Mouse (Mus musculus) cerebellum, adult 2 months (tissue): ENCODE data around the gene Cdkn1a. TPM values are rescaled to one million over a fixed set of nuclear protein-coding genes. Genes with fewer than 3 reads are reported as not detected.

Source experiments
- DNase-seq, 2 experiments: peaks; one replicate each; pipeline ENCODE4 v3.0.0; 2021
- H3K27ac ChIP-seq: fragments of 200-500 bp; 2 replicates; pipeline ENCODE4 v1.5.1; 2012; ENCODE audit warnings: low read length, control low read depth, inconsistent platforms; ENCODE audit not compliant: insufficient read depth
- H3K27me3 ChIP-seq: fragments of 200-500 bp; 2 replicates; pipeline ENCODE4 v1.6.1; 2012; ENCODE audit warnings: inconsistent platforms, mild to moderate bottlenecking, low read length, moderate library complexity; ENCODE audit not compliant: control insufficient read depth, insufficient read depth
- H3K4me1 ChIP-seq: fragments of 200-500 bp; 2 replicates; pipeline ENCODE4 v1.6.1; 2011; ENCODE audit warnings: low read length; ENCODE audit not compliant: control insufficient read depth, insufficient read depth
- H3K4me3 ChIP-seq: fragments of 200-500 bp; replicated peaks from 2 replicates; pipeline ENCODE3; 2011; ENCODE audit warnings: mild to moderate bottlenecking, low read depth, low read length, control low read depth; ENCODE audit not compliant: insufficient read depth
- CTCF ChIP-seq: fragments of 200-500 bp; IDR thresholded peaks from 2 replicates; pipeline ENCODE4 v1.5.1; 2011; ENCODE audit warnings: low read depth, mild to moderate bottlenecking, control low read depth, low read length, moderate library complexity, borderline replicate concordance; ENCODE audit not compliant: insufficient read depth
- POLR2A ChIP-seq: fragments of 200-500 bp; IDR thresholded peaks from 2 replicates; pipeline ENCODE4 v1.6.1; 2011; ENCODE audit warnings: low read length, control low read depth, borderline replicate concordance; ENCODE audit not compliant: insufficient read depth
- WGBS: fragments of 180-500 bp; shearing (Covaris S2); methylation state at CpG from one replicate; pipeline ENCODE4 v1.1.7; 2018; 5-methylcytosine and 5-hydroxymethylcytosine counted together
- polyA plus RNA-seq: library from polyadenylated mRNA; depleted of rRNA; stranded (reverse); fragments of >200 nt; gene quantifications from 2 replicates; pipeline ENCODE4 v1.2.3, GENCODE M21; 2012

Gene Cdkn1a
- polyA plus RNA-seq, 1 experiment: 12.6 TPM

DNA sequence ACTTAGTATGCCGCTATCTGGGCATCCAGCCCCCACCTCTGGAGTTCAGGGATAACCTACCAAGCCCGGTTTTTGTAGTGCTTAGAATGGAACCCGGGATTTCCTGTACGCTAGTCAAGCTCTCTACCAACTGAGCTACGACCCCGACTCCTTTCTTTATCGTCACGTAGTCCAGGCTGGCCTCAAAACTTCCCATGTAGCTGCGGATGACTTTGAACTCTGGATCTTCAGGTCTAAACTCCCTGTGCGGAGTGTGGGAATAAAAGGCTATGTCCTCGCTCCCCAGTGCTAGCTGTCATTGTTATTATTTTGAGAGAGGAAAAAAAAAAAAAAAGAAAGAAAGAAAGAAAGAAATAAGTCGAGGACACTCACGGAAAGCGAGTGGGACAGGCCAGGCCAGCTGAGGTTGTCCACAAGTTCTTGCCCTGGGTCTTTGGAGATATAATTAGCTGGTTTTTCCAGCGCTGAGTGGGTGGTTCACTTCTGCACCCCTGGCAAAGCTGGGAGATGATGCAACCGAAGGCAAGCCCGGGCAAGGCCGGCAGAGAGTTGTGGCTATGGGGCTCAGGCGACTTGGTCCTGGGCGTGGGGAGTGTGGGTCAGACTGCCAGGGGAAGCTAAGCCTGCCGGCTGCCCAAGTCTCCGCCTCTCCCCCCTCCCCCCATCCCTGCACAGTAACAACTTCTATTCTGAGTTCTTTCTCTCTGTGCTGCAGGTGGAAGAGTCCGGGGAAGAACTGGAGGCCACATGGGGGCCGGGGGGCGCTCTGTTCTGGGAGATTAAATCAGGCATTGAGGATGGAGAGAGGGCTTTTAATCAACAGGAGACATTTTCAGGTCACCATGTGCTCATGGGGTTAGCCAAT lies 12.0 kb upstream of the Cdkn1a start:
- Histone ChIP-seq H3K4me3 (peak overlapping the region; percentile 30), H3K27me3 (no peaks in the 10 kb centered on the region), H3K27ac (peak overlapping the region; percentile 78; the same call in 1 of the 2 replicates), H3K4me1 (no peaks in the 10 kb centered on the region)
- WGBS: 43% methylated on average over 25 of the region's 25 CpGs
- TF ChIP-seq CTCF (no peak), POLR2A (no peak)
- no peak for DNase-seq

DNA sequence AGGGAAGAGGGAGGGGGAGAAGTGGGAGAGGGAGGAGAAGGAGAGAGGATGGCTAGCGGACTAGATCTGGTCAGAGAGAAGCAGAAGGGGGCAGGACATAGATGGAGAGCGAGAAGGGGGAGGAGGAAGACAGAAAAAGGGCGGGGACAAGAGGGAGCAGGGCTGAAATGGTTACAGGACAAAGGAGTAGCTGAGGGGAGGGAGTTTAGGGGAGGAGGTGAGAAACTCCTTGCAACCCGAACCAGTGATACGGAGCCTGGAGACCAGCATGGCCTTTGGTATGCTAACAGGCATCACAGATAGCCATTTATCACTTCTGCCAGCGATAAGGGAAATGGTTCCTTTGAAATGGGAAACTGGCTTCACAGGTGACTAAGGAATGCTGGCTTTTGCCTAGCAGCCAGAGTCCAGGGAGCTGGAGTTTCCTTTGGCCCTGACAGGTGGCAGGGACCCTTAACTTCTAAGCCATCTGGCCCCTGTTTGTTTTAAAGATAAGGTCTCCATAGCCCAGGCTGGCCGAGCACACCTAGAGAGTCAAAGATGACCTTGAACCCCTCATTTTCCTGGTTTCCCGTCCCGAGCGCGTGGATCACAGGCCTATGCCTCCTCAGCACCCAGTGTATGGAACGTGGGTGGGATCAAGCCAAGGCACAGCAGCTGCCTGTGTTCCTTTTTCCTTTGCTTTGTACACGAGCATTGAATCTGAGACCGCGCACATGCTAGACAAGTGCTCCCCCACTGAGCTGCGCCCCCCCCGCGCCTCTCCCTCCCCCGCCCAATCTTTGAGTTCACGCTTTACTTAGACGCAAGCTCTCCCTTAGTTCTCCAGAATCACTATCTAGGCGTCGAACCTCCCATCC lies 9.8 kb upstream of the Cdkn1a start:
- WGBS: 61% methylated on average over 23 of the region's 23 CpGs
- Histone ChIP-seq H3K4me3 (no peak overlapping the region), H3K27ac (no peak overlapping the region), H3K27me3 (no peaks in the 10 kb centered on the region), H3K4me1 (no peaks in the 10 kb centered on the region)
- TF ChIP-seq POLR2A (no peak), CTCF (no peak)
- no peak for DNase-seq

DNA sequence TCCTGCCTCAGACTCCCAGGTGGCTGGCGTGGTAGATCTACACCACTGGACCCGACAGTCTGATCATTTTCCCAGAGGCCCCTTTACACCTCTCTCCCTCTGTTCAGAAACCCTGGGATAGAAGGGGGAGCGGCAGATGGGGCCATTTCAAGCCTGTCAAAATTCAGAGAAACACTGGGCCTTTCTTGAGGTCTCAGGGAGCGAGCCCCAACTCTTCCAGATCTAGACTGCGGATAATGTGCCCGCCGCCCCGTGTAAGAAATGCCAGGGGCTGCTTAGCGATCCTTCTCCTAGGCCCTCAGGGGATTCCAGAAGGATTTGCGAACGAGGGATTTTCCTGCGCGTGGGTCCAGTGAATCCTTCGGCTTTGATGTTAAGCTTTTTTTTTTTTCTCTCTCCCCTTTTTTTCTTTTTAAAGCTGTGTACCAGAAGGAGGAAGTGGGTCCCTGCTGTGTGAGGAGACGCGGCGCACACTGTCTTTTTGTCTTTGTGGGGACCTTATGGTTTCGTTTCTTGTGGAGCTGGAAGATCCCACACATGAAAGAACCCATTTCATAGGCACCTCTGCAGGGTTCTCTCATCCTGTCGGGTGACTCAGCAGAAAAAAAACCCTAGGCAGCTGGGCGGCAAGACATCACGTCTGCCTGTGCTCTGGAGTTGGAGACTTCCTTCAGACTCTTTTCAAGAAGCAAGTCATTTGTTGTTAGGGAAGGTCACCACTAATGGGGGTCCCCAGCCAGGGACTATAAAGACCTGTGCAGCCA lies 9.0 kb upstream of the Cdkn1a start:
- Histone ChIP-seq H3K27ac (no peak overlapping the region), H3K27me3 (no peaks in the 10 kb centered on the region), H3K4me3 (no peak overlapping the region), H3K4me1 (peaks cover under 1% of the 10 kb centered on the region)
- DNase-seq: no peak
- WGBS: 43% methylated on average over 21 of the region's 21 CpGs
- TF ChIP-seq POLR2A (no peak), CTCF (no peak)

DNA sequence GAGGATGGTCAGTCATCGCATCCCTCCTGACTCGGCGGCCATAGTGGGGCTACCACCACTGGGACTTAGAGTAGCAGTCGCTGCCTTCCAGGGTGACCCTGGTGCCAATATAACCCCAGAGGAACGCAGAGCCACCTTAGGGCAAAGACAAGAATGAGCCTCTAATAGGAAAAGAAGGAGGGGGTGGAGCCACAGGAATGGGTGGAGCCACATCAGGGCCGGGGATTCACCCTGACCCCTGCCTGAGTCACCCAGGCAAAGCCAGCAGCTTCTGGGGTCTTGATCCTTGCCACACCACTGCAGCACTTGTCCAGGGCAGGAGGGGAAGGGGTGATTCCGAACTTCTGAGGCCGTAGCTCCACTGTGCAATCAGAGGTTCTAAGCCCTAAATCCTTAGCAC lies 7.2 kb upstream of the Cdkn1a start:
- WGBS: 92% methylated on average over 8 of the region's 8 CpGs
- Histone ChIP-seq H3K27me3 (no peaks in the 10 kb centered on the region), H3K4me1 (peaks cover 4% of the 10 kb centered on the region)

DNA sequence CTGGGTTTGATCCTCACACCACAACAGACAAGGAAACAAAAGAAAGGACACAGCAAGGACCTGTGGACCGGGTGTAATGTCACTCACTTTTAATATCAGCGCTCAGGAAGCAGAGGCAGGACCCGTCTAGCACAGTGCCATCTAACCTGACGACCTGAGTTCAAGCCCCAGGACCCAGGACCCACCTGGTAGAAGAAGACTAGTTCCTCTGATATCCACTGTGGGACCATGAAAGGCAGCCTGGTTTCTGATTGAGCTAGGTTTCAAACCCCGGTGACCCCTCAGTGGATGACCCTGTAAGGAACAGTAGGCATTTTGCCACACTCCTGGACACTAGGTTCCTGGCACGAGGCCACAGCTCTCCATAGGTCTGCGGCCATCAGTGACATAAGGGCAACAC lies 6.1 kb upstream of the Cdkn1a start:
- 88% methylated on average over 7 of the region's 7 CpGs for WGBS
- H3K4me1 ChIP-seq: peaks cover 4% of the 10 kb centered on the region
- no peak for TF ChIP-seq POLR2A
- no peak for TF ChIP-seq CTCF
- H3K27me3 ChIP-seq: no peaks in the 10 kb centered on the region
- H3K4me3 ChIP-seq: no peak overlapping the region
- DNase-seq: no peak
- H3K27ac ChIP-seq: no peak overlapping the region

More for the DNA sequence above, 7.2 kb upstream of the Cdkn1a start:
- Histone ChIP-seq H3K27ac (no peak overlapping the region), H3K4me3 (no peak overlapping the region)
- DNase-seq: no peak
- no peak for TF ChIP-seq POLR2A
- no peak for TF ChIP-seq CTCF

- TF ChIP-seq POLR2A (no peak), CTCF (no peak)
- DNase-seq: no peak
- no peak overlapping the region for H3K27ac ChIP-seq
- H3K4me1 ChIP-seq: peaks cover 4% of the 10 kb centered on the region
- no peak overlapping the region for H3K4me3 ChIP-seq
- H3K27me3 ChIP-seq: no peaks in the 10 kb centered on the region
- 78% methylated on average over 10 of the region's 10 CpGs for WGBS
Observed at GRCm38 (mm10) chr17:29085266-29085665, 5.5 kb upstream of the Cdkn1a start.

- H3K27ac ChIP-seq: no peak overlapping the region
Observed at GRCm38 (mm10) chr17:29086916-29087315, 3.9 kb upstream of the Cdkn1a start.

More at GRCm38 (mm10) chr17:29086916-29087315, 3.9 kb upstream of the Cdkn1a start:
- TF ChIP-seq CTCF: no peak
- peak in 1 of 2 experiments; percentile 7 for DNase-seq
- peaks cover 4% of the 10 kb centered on the region for H3K4me1 ChIP-seq
- no peaks in the 10 kb centered on the region for H3K27me3 ChIP-seq
- 42% methylated on average over 4 of the region's 4 CpGs for WGBS
- H3K4me3 ChIP-seq: no peak overlapping the region
